Mouse (Mus musculus) erythroblast, embryonic 14.5 days (primary cell): ENCODE measurements around the gene Rangrf.

Source experiments
- GATA1 ChIP-seq: IDR thresholded peaks from 2 replicates; pipeline ENCODE4 v1.6.1; 2012; ENCODE audit warnings: low read length, inconsistent platforms, mixed read lengths
- TAL1 ChIP-seq: IDR thresholded peaks from 3 replicates; pipeline ENCODE4 v1.6.1; 2012; ENCODE audit warnings: low read length, inconsistent platforms, mixed read lengths

- TF ChIP-seq TAL1 (no peak), GATA1 (no peak)
Observed at GRCm38 (mm10) chr11:68933885-68934507, 41.0 kb downstream of the Rangrf start.
